Mouse (Mus musculus) midbrain, embryonic 12.5 days (tissue): ENCODE results near the gene Cltc. TPM values are rescaled to one million over a fixed set of nuclear protein-coding genes. Genes with fewer than 3 reads are reported as not detected.
"Not testable (repeated sequence)": the region's sequence is repeated elsewhere in the genome, so short reads cannot be mapped to it uniquely, and the experiment has no call there.

Experiments used
- ATAC-seq: fragments of 200-750 bp; cut with Nextera tagmentation; 2 replicates; pipeline ENCODE4 v1.8.0; 2017; ENCODE audit warnings: low read depth, moderate TSS enrichment, moderate library complexity; ENCODE audit not compliant: low FRiP score
- H3K27ac ChIP-seq: fragments of 300-500 bp; sonication (generic); replicated peaks from 2 replicates; pipeline ENCODE4 v1.5.1; 2016; ENCODE audit warnings: mild to moderate bottlenecking
- H3K27me3 ChIP-seq: fragments of 300-500 bp; sonication (generic); 2 replicates; pipeline ENCODE4 v1.6.1; 2016; ENCODE audit warnings: mild to moderate bottlenecking
- H3K36me3 ChIP-seq: fragments of 300-500 bp; sonication (generic); 2 replicates; pipeline ENCODE4 v1.6.1; 2016
- H3K4me1 ChIP-seq: fragments of 300-500 bp; sonication (generic); 2 replicates; pipeline ENCODE4 v1.6.1; 2016
- H3K4me2 ChIP-seq: fragments of 300-500 bp; sonication (generic); replicated peaks from 2 replicates; pipeline ENCODE4 v1.6.1; 2016; ENCODE audit warnings: mild to moderate bottlenecking, moderate library complexity
- H3K4me3 ChIP-seq: fragments of 300-500 bp; sonication (generic); 2 replicates; pipeline ENCODE4 v1.5.1; 2016; ENCODE audit warnings: mild to moderate bottlenecking
- H3K9ac ChIP-seq: fragments of 300-500 bp; sonication (generic); replicated peaks from 2 replicates; pipeline ENCODE4 v1.6.1; 2016; ENCODE audit warnings: mild to moderate bottlenecking, moderate library complexity
- H3K9me3 ChIP-seq: fragments of 300-500 bp; sonication (generic); 2 replicates; pipeline ENCODE4 v1.6.1; 2016; ENCODE audit warnings: mild to moderate bottlenecking
- WGBS: fragments of 180-500 bp; shearing (Covaris S2); methylation state at CpG from one replicate; pipeline ENCODE4 v1.1.7; 2016; 5-methylcytosine and 5-hydroxymethylcytosine counted together
- polyA plus RNA-seq: library from polyadenylated mRNA; unstranded; fragments of >200 nt; fragmentation: Nextera tagmentation; extraction: Ambion mirVana; gene quantifications from 2 replicates; pipeline ENCODE4 v1.2.1, GENCODE M21; 2016

The Cltc gene
- polyA plus RNA-seq, 1 experiment from 2014 or later: 165 TPM

DNA sequence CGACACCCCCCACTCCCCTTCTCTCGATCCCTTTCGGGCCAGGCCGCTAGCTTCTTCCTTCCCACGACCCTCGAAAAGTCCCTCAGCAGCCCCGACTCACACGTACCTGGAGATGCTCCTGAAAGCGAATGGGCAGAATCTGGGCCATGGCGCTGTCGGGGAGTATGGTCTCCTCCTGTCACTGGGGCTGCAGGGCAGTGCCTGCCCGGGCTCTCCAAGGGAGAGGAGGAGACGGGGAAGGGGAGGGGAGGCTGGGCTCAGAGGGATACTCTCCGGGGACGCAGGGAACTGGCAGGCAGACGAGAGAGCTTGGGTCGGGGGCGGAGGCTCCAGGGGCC is 254 bp downstream of the Cltc start:
- Histone ChIP-seq H3K36me3 (no peaks in the 10 kb centered on the region), H3K27me3 (no peaks in the 10 kb centered on the region), H3K9me3 (no peaks in the 10 kb centered on the region), H3K9ac (peak overlapping the region; percentile 96), H3K27ac (peak overlapping the region; percentile 94), H3K4me3 (peak overlapping the region; percentile 97), H3K4me2 (peak overlapping the region; percentile 96), H3K4me1 (peaks cover 30% of the 10 kb centered on the region)
- WGBS: under 1% methylated on average over 18 of the region's 18 CpGs
- no peak; the same call in 1 of the 2 replicates for ATAC-seq

DNA sequence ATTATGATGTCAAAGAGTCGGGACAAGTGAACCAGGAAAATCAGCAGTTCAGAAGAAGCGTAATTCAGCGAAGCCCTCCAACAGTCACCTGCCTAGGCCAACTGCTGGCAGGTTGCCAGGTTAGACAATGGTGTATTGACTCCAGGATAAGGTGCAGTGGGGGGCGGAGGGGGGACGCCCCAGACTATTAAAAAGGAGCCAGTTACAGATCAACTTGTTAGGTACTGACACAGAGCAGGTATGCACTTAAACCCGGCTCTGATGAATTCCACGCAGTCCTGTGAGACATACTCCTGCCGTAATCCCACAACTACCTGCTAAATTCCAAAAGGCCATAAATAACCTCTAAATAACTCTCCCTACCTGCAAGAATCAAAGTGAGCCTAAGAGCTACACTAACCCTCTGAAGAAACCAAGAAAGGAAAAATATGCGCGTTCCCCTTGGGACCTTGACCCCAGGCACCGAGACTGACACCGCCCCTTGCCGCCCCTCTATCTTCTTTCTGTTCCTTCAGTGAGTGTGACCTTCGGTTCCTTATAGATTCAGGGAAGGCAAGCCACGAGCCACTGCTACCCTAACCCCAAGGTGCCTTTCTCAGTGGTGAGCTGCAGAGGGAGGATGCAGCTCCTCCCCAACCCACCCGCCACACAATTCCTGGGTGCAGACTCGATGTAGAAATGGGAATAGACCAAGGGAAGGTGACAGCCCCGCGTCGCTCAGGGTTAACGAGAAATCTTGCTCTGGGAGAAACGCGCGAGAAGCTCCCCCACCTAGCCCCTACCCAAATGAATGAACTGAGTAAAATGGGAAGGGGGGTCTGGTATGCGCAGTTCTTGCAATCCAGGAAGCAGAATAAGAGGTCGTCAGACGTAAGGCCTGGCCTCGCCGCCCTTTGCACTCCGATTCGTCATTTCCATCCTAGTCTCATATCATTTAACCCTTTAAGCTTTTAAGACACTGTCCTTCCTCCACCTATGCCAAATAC is 916 bp downstream of the Cltc start:
- 6% methylated on average over 31 of the region's 31 CpGs for WGBS
- H3K9me3 ChIP-seq: no peaks in the 10 kb centered on the region
- H3K4me1 ChIP-seq: peaks cover 30% of the 10 kb centered on the region
- peak overlapping the region; percentile 94 for H3K27ac ChIP-seq
- peak overlapping the region; percentile 96 for H3K4me2 ChIP-seq
- peak overlapping the region; percentile 96 for H3K9ac ChIP-seq
- no peak; the same call in 1 of the 2 replicates for ATAC-seq
- H3K27me3 ChIP-seq: no peaks in the 10 kb centered on the region
- H3K4me3 ChIP-seq: peak overlapping the region; percentile 97
- no peaks in the 10 kb centered on the region for H3K36me3 ChIP-seq

DNA sequence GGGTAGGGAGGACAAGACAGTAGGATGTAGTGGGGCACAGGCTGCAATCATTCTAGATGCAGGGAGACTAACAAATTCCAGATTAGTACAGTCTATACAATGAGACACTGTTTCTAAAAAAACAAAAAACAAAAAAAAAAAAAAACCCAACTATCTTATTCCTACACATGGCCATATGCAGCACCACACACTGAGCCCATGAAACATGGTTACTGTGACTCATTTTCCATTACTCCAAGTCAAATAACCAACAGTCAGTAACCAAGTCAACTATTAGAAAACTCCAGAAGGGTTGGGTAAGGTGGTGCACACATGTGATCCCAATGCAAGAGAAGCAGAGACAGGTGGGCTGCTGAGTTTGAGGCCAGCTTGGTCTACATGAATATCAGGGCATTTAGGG is 5.0 kb downstream of the Cltc start:
- H3K36me3 ChIP-seq: no peaks in the 10 kb centered on the region

DNA sequence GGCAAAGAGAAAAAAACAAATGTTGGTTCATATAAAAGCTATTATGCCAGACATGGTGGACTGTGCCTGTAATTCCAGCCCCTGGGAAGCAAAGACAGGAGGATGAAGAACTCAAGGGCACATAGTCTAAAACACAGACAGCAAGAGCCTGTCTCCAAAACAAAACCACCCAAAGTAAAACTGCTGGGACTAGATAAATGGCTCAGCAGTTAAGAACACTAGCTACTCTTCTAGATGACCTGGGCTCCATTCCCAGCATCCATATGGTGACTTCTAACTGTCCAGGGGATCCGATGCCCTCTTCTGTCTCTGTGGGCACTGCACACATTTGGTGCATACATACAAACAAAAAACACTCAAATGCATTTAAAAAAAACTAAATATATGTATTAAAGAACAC is 6.4 kb downstream of the Cltc start:
- peaks cover 23% of the 10 kb centered on the region for H3K4me1 ChIP-seq
- no peaks in the 10 kb centered on the region for H3K27me3 ChIP-seq
- H3K27ac ChIP-seq: no peak overlapping the region
- 93% methylated on average over 1 of the region's 1 CpGs for WGBS
- H3K4me3 ChIP-seq: no peak overlapping the region
- H3K9ac ChIP-seq: no peak overlapping the region
- H3K9me3 ChIP-seq: no peaks in the 10 kb centered on the region
- ATAC-seq: no peak
- no peak overlapping the region for H3K4me2 ChIP-seq
- H3K36me3 ChIP-seq: no peaks in the 10 kb centered on the region

More for the DNA sequence above, 5.0 kb downstream of the Cltc start:
- Histone ChIP-seq H3K27me3 (no peaks in the 10 kb centered on the region), H3K27ac (no peak overlapping the region), H3K9ac (no peak overlapping the region), H3K4me1 (peaks cover 28% of the 10 kb centered on the region), H3K4me3 (no peak overlapping the region), H3K9me3 (no peaks in the 10 kb centered on the region), H3K4me2 (no peak overlapping the region)
- no peak for ATAC-seq

DNA sequence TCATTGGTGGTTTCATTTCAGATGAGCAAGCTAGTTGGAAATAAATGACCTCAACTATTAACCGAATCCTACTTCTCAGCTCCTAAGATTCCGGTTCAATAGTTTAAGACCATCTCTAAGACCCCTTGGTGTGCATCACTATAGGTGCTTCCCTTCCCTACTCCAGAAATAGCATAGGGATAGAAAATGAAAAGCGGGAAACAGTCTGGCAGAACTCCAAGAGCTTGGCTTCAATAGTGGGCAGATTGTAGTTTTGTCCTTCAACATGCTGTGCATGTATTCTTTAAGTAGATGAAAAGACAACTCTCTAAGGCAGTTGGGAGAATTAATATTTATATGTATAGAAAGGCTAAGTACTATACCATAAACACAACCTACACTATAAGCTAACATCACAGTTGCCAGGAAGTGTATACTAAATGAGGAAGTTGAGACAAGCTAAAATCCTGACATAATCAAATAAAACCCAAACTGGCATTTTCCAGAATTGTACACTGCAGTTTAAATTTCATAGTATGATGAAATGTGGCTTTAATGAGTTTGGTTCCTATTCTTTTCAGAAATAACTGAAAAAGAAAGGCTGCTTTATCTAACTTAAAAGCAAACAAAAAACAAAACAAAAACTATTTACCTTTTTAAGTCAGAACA is 7.5 kb downstream of the Cltc start:
- WGBS: 81% methylated on average over 3 of the region's 3 CpGs
- no peak overlapping the region for H3K4me3 ChIP-seq
- H3K27ac ChIP-seq: no peak overlapping the region
- no peak overlapping the region for H3K9ac ChIP-seq
- H3K4me1 ChIP-seq: peaks cover 17% of the 10 kb centered on the region; the same call in 1 of the 2 replicates
- H3K36me3 ChIP-seq: no peaks in the 10 kb centered on the region
- no peak overlapping the region for H3K4me2 ChIP-seq
- H3K27me3 ChIP-seq: no peaks in the 10 kb centered on the region
- no peaks in the 10 kb centered on the region for H3K9me3 ChIP-seq
- no peak for ATAC-seq

DNA sequence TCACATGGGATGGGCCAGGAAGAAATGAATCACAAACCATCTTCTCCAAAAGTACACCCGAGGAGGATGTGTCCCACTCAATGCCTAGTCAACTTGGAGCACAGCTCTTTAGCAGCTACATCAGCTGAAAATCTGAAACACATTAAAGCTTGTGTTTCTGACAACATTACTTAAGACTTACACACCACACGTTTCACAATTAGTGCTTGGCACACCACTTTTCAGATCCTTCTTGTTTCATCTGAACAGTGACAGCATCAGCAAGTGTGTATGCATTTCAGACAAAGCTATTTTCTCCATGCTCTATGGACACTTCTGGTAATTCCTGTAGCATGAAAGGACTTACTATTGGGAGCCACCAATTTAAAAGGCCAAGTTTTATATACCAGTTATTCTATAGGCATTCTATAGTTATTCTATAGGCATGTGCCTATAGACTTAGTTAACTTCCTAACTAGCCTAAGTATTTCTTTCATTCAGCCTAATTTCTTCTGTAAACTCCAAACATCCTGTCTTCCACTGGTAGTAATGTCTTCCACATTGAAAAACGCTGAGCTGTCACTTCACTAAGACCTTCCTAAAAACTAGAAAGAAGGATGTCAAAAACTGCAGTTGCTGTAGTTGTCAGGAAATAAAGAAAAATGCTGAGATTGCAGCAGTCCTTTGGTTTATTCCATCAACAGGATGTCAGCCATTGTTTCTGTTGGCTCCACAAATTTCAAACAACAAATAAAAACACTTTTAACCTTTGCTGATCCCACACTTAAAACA is 11.5 kb downstream of the Cltc start:
- WGBS: 81% methylated on average over 3 of the region's 3 CpGs
- ATAC-seq: no peak
- Histone ChIP-seq H3K4me3 (no peak overlapping the region), H3K4me1 (0 out of 2 replicates have a peak, but pooled peaks cover 4% of the 10 kb centered on the region), H3K27ac (no peak overlapping the region), H3K9ac (no peak overlapping the region), H3K27me3 (no peaks in the 10 kb centered on the region), H3K4me2 (no peak overlapping the region), H3K36me3 (no peaks in the 10 kb centered on the region), H3K9me3 (no peaks in the 10 kb centered on the region)

DNA sequence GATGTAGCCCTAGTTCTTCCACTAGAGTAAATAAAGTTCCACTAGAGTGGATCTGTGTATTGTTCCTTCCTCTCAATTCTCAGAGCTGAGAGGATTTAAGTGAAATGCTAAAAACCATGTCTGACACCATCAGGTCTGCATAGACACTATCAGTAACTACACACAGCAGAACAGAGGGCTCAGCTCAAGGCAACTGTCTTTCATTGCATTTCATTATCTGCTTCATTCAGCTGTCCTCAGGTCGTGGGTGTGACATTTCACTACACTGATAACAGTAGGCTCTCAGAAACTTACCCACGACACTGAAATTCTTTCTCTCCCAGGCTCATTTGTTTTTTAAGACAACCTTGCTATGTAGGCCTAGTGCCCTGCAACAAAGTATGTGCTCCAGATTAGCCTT is 14.8 kb downstream of the Cltc start:
- H3K27me3 ChIP-seq: no peaks in the 10 kb centered on the region

DNA sequence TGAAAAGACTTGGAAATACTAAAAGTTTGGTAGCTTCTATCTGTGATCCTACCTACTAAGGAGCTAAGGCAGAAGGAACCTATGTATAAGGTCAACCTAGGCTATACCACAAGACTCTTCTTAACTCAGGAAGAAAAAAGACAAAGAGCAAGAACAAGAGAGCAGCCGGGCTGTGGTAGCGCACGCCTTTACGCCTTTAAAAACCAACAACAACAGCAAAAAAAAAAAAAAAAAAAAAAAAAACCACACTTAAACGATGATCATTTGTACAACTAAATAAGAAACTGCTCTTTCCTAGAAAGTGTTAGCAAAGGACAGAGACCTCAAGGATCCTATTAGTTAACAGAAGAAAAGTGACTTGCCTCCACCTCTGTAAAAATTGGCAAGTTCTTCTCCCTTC is 15.9 kb downstream of the Cltc start:
- Histone ChIP-seq H3K4me1 (no peaks in the 10 kb centered on the region), H3K9ac (no peak overlapping the region), H3K36me3 (no peaks in the 10 kb centered on the region), H3K27ac (no peak overlapping the region), H3K4me2 (no peak overlapping the region), H3K9me3 (no peaks in the 10 kb centered on the region), H3K27me3 (no peaks in the 10 kb centered on the region), H3K4me3 (no peak overlapping the region)
- no peak for ATAC-seq
- 99% methylated on average over 5 of the region's 5 CpGs for WGBS

More for the DNA sequence above, 14.8 kb downstream of the Cltc start:
- H3K4me3 ChIP-seq: no peak overlapping the region
- WGBS: 66% methylated on average over 2 of the region's 2 CpGs
- H3K27ac ChIP-seq: no peak overlapping the region
- H3K9me3 ChIP-seq: no peaks in the 10 kb centered on the region
- no peak overlapping the region for H3K4me2 ChIP-seq
- no peak for ATAC-seq
- no peaks in the 10 kb centered on the region for H3K4me1 ChIP-seq
- no peaks in the 10 kb centered on the region for H3K36me3 ChIP-seq
- no peak overlapping the region for H3K9ac ChIP-seq

DNA sequence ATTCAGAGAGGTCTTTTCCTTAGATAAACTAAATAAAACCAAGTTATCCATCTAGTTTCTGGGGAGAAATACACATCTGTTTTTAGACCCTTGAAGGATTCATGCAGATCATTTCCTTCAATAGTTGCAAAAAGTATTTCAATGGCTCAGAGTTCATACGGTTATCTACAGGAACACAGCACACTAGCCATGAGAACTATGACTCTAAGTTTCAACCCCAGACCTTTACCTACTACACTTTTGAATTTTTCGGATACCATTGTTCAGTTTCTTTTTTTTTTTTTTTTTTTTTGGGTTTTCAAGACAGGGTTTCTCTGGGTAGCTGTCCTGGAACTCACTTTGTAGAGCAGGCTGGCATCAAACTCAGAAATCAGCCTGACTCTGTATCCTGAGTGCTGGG is 17.9 kb downstream of the Cltc start:
- H3K4me3 ChIP-seq: no peak overlapping the region
- no peaks in the 10 kb centered on the region; the same call in 1 of the 2 replicates for H3K4me1 ChIP-seq
- WGBS: 95% methylated on average over 2 of the region's 2 CpGs
- no peak for ATAC-seq
- H3K27me3 ChIP-seq: no peaks in the 10 kb centered on the region
- H3K27ac ChIP-seq: no peak overlapping the region
- no peak overlapping the region for H3K4me2 ChIP-seq
- no peaks in the 10 kb centered on the region for H3K9me3 ChIP-seq
- no peaks in the 10 kb centered on the region; the same call in 1 of the 2 replicates for H3K36me3 ChIP-seq
- H3K9ac ChIP-seq: no peak overlapping the region

DNA sequence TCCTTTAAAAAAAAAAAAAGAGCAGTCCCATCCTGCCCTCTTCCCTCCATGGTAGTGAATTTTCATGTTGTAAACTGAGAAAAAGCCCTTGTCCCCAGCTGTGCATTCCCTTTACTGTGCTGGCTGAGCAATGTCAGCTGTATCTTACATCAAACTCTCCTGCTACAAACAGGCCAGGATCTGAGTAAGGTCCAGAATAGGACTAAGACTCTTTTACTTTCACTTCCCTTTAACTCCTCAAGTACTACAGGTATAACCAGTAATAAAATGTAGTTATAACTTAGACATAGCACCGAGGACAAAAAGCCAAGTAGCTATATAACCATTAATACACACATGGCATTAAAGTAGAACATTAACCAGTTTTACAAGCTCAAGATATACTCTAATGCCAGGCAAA is 18.4 kb downstream of the Cltc start:
- H3K4me3 ChIP-seq: no peak overlapping the region
- H3K4me2 ChIP-seq: no peak overlapping the region
- no peaks in the 10 kb centered on the region for H3K27me3 ChIP-seq
- H3K36me3 ChIP-seq: no peaks in the 10 kb centered on the region; the same call in 1 of the 2 replicates
- ATAC-seq: no peak
- H3K27ac ChIP-seq: no peak overlapping the region
- 98% methylated on average over 1 of the region's 1 CpGs for WGBS
- no peaks in the 10 kb centered on the region; the same call in 1 of the 2 replicates for H3K4me1 ChIP-seq
- H3K9ac ChIP-seq: no peak overlapping the region
- no peaks in the 10 kb centered on the region for H3K9me3 ChIP-seq

DNA sequence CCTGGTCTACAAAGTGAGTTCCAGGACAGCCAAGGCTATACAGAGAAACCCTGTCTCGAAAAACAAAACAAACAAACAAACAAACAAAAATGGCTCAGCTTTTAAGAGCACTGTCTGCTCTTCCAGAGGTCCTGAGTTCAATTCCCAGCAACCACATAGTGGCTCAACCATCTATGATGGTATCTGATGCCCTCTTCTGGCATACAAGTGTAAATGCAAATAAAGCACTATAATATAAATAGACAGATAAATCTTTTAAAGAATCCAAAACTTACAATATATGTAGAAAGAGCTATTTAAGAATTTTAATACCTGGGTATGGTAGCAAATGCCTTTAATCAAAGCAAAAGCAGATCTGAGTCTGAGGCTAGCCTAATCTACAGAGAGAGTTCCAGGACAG is 19.1 kb downstream of the Cltc start:
- not testable (repeated sequence) for ATAC-seq, H3K4me1 ChIP-seq, H3K4me3 ChIP-seq, H3K27ac ChIP-seq, H3K4me2 ChIP-seq, H3K27me3 ChIP-seq, H3K9me3 ChIP-seq, H3K9ac ChIP-seq, H3K36me3 ChIP-seq
- 100% methylated on average over 1 of the region's 1 CpGs for WGBS
